Mouse (Mus musculus) embryonic fibroblast, embryonic 13.5 days (primary cell): ENCODE results near the gene Ston2.

Experiments
- CTCF ChIP-seq: IDR thresholded peaks from 2 replicates; pipeline ENCODE4 v1.5.1; 2011; ENCODE audit warnings: mild to moderate bottlenecking, control low read depth, low read length, moderate library complexity, borderline replicate concordance; ENCODE audit not compliant: insufficient read depth
- POLR2A ChIP-seq: IDR thresholded peaks from 2 replicates; pipeline ENCODE4 v1.6.1; 2011; ENCODE audit warnings: low read depth, mild to moderate bottlenecking, control low read depth, low read length, moderate library complexity

DNA sequence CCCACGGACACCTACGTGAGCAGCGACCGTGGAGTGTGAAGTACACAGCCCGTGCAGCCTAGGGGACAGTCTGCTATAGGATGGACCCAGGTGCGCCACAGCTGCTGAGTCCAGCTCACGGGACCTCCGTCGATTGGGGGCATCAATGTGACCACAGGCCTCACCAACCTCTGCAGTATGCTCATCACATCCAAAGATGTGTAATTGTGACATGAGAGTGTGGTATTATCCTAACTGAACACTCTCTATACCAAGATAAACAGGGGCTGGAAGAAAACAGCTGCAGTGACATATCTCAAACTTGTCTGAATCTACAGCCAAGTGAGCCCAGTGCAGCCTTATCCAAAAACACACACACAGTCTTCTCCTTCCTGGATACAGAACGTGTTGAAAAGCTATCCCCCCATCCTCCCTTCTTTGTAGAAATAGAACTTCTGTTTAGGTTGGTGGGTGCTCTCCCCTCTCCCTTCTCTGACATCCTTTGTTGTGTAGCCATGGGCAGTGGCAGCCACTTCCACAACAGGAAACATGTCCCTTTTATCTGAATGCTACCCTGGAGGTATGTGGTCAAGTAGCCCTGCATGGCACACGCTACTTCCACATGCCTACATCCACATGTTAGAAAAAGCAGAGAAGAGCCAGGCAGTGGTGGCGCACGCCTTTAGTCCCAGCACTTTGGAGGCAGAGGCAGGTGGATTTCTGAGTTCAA, 30.2 kb downstream of the Ston2 start:
- TF ChIP-seq CTCF (no peak), POLR2A (no peak)
